Mouse (Mus musculus): ENCODE results near the gene Spem1.

The Spem1 gene

DNA sequence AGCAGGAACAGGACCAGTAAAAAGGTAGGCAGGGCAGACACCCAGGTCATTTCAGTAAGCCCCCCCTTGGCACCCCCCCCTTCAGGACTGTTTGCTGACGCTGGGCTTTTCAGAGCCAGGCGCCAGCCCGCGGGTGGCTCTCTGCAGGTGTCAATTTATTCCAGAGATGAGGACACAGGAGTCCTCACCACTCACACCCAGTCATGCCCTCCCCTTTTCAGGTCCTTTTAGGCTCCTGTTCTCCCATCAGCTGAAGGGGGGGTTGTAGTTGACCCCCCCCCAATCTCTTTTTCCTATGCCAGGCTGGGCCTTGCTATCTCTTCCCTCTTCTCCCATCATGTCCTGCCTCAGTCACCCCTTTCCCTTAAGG is 14.0 kb upstream of the Spem1 start:
- no peak for DNase-seq

DNA sequence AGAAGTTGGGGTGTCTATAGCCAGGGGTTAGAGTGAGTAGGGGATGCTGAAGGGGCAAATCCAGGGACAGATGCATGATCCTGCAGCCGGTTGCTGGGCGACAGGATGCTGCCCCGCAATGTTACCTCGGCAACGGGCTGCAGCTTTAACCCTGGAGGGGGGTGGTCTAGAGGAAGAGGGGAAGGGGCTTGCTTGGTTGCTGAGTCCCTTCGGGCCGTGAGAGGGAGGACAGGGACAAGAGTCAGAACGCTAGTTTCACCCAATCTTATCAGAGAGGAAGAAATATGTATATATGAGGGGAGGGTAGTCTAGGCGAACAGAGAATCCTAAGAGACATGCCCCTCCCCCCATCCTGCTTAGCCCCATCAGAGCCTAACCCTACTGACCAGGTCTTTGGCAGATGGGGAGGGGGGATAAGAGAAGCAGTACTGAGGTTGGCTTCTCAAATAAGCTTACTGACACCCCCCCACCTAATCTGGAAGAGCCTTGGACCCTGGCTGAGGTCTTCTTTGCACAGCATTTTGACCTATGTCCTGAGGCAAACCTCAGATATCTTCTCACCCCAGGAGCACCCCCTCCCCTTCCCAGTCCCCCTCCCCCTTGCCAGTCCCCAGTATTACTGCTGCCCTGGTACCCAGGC is 13.5 kb upstream of the Spem1 start:
- no peak for DNase-seq

DNA sequence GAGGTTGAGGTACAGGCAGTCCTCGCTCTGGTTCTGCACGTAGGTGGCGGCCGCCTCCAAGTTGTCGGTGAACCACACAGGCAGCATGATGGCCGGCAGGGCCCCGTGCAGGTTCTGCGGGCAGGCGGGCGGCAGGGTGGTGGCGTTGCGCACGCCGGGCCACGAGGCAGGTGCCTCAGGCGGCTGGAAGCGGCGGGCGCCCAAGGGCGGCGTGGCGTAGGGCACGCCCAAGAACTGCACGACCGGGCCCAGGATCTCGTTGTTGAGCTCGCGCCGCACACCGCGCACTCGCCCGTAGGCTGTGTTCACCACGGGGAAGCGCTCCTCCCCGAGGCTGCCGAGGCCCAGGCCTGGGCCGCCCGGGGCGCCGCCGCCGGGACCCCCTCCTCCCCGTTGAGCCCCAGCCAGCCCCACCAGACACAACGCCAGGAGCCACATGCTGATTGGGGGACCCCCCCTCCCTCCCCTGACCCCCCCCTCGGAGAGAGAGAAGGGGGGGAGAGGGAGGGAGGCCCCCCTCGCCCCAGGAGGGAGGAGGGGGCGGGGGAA is 12.1 kb upstream of the Spem1 start:
- no peak for DNase-seq

DNA sequence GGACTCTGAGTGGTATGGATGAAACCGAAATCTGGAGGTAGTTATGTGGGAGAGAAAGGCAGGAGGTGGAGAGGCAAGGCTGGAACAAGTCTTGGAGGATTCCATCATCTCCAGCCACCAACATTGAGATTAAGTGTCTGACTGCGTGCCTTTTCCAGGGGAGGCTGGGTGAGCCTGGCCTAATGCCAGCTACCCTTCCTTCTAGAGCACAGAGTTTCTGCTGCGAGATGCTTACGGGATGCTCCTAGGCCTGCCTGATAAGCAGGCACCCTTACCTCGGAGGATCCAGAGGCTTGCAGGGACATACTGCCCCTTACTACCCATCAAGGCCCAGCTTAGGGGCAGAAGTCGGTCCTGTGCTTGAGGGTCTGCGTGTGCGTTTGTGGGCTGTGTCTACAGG is 11.6 kb upstream of the Spem1 start:
- no peak for DNase-seq

DNA sequence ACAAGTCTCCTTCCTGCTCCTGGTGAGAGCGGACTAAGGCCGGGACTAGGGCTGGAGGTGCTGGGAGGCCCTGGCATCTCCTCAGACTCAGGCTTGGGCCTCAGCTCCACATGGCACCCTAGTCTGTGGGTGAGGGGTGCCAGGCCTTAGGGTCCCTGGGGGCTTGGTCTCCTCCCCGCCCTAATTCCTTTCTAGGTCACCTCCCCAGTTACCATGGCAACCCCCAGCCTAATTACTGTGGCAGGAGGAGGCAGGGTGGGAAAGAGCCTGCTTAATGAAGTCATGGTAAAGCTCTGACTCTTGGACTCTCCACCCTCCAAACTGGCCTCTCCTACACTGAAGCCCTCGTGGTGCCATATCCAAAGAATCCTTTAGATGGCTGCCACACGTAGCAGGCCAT is 6.9 kb upstream of the Spem1 start:
- DNase-seq, result no peak

DNA sequence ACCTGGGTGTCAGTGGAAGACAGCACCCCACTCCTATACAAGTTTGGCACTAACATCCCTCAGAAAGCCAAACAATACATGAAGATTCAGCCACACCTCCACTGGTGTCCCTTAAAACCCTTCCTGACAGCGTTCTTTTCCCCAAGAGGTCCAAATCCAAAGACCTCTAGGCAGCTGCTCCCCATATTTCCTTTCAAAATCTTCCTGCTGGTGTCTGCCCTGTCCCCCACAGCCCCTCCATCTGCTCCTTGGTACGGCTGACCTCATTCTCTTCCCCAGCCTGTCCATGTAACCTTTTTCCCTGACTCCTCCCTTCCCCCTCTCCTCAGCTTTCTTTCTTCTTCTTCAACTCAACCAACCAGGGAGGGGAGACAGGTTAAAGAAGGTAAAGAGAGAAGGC is 1.5 kb upstream of the Spem1 start:
- DNase-seq, result no peak

DNA sequence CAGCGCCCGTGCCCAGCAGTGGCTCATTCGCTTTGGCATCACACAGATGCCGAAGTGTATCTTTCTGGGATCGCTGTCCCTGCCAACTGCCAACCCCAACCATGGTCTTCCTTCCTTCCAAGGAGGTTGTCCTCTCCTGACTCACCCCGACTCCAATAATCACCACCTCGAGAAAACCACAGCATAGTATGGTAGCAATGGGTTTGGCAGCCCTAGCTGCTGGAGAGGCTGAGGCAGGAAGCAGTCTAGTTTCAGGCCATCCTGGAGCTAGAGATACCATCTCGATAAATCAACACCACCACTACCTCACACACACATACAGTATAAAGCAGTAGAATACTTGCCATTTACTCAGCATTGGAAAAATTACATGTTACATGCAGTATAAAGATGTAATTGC is 3.1 kb downstream of the Spem1 start:
- no peak for DNase-seq

DNA sequence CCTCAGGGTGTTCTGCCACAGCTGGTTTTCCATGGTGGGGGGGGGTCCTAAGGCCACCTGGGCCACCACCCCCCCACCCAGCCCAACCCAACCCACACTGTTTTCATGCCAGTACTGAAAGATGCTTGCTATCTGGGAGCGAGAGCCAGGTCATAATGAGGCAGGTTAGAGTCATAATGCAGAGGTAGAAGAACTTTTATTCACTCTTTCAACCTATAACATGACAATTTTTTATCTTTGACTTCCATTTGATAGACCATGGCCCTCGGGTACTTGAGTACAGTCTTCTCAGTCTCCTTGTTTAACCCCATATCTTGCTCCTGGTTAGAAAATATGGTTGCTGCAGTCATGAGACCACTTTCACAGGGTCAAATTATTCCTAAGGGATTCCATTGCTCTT is 3.6 kb downstream of the Spem1 start, which contains the start of gene Spem2:
Gene Spem2, minus strand, starts transcription at position 101 of the 400 bp plus-strand sequence.
- DNase-seq, result no peak

DNA sequence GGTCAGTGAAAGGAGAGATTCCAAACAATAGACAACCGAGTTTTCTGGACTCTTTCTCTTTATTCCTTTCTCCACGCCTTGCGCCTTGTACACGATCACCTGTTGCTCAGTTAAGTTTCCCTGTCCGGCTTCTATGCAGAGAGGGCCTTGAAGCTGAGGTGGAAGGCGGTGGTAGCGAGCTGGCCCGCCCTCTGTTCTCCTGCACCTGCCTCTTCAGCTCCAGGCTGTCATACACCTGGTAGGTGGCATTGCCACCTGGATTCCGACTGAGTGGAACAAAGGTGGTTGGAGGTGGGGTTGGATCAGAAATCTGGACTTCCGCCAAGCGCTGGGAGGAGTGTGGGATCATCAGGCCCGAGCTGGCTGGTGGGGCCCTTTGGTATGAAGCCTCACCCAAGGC is 5.5 kb downstream of the Spem1 start:
- DNase-seq, result no peak

DNA sequence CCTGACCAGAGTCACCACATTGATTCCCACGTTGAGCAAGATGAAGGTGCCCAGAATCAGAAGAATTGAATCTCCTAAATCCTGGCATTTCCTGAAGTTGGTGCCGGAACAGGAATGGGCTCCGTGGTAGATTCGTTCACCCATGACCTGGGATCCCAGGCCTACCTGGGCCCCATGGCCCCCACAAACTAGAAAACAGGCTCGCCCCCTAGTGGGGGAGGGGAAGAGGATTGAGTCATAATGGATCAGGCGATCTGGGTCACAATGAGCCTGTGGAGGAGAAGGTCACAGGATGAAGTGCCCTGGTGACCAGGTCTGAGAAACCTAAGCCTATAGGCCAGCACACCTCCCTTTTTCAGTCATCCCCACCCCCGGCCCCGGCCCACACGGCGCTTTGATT is 6.8 kb downstream of the Spem1 start, which contains the start of gene Gm39566:
Gene Gm39566, minus strand, starts transcription at position 144 of the 400 bp plus-strand sequence.
- no peak for DNase-seq

DNA sequence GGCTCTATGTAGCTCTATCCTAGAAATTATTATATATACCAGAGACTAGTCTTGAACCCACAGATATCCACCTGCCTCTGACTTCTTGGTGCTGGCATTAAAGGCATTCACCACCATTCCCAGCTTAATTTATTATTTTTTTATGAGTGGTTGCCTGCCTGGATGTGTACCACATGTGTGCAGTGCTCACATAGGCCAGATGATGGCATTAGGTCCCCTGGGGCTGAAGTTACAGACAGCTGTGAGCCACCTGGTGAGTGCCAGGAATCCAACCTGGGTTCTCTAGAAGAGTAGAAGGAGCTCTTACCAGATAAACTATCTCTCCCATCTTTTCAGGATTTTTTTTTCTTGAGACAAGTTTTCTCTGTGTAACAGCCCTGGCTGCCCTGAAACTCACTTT is 11.7 kb downstream of the Spem1 start:
- DNase-seq, result no peak

DNA sequence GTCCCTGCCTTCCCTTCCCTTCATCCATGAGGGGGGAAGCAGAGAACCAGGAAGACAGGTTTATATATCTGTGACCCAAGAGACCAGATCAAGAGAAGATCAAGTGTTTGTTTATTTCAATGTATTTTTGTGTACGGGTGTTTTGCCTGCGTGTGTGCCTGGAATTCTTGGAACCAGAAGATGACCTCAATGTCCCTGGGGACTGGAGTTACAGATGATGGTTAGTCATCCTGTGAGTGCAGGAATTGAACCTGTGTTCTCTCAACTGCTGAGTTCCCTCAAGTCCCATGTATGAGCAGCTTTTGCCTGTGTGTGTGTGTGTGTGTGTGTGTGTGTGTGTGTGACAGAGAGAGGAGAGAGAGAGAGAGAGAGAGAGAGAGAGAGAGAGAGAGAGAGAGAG is 14.3 kb downstream of the Spem1 start:
- no peak for DNase-seq

DNA sequence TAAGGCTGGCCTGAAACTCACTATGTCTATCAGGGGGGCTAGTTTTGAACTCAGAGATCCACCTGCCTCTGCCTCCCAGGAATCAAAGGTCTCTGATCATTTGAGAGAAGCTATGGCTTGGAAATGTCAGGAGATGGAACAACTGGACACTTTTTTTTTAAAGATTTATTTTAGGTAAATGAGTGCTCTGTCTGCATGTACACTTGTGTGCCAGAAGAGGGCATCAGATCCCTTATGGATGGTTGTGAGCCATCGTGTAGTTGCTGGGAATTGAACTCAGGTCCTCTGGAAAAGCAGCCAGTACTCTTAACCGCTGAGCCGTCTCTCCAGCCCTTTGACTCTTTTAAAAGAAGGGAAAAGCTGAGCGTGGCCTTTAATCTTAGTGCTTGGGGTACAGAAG is 15.6 kb downstream of the Spem1 start:
- no peak for DNase-seq

DNA sequence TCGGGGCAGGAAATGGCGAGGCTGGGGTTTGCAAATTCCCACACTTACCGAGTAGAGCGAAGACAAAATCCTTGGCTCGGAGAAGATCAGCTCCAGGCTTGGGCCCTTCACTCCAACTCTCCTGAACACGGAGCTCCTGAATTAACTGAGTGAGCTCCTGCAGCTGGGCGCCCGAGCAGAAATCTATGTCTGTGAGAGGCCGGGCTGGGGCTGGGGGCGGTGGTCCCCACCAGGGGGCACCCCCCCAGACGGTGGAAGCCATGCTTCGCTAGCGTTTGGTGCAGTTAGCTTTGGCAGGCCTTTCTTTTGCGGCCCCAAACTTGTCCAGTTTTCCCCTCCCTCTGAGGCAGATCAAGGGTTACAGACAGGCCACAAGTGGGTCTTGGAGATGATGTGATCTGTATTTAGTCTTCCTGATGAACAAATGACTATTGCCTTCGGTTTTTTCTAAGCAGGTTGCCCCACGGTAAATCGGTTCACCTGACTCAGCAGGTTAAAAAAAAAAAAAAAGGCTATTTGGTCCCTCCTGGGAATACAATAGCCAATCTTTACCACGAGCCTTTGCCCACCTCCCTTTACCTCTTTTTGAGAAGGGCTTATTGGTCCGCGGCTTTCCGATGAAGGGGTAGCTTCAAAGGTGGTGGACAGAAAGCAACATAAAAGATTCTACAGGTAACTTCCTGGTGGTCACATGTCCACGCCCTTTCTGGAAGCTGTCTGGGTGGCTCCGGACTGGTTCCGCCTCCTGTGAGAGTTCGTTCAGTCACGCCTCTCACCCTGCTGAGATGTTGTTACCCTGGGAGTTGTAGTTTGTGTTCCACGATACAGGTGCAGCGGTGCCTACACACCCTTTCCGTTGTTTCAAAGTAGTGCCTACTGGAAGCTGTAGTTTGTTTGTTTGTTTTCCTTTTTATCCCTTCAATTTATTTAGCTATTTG is 16.7 kb downstream of the Spem1 start, which contains the start of gene Tmem102:
Gene Tmem102, minus strand, starts transcription at position 653 of the 938 bp plus-strand sequence.
- DNase-seq, result peak; percentile 53

DNA sequence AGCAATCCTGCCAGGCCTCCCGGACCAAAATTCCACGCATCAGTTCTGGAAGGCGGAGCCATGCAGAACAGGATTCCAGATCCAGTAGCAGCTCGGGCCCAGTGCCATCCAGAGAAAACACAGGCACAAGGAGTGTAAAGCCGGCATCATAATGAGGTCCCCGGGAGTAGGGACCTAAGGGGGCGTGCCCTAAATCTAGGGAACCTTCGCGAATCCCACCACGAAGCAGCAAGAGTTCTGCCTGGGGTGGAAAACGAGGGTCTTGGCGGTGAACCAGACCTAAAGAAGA is 17.4 kb downstream of the Spem1 start:
- DNase-seq, result peak; percentile 27

DNA sequence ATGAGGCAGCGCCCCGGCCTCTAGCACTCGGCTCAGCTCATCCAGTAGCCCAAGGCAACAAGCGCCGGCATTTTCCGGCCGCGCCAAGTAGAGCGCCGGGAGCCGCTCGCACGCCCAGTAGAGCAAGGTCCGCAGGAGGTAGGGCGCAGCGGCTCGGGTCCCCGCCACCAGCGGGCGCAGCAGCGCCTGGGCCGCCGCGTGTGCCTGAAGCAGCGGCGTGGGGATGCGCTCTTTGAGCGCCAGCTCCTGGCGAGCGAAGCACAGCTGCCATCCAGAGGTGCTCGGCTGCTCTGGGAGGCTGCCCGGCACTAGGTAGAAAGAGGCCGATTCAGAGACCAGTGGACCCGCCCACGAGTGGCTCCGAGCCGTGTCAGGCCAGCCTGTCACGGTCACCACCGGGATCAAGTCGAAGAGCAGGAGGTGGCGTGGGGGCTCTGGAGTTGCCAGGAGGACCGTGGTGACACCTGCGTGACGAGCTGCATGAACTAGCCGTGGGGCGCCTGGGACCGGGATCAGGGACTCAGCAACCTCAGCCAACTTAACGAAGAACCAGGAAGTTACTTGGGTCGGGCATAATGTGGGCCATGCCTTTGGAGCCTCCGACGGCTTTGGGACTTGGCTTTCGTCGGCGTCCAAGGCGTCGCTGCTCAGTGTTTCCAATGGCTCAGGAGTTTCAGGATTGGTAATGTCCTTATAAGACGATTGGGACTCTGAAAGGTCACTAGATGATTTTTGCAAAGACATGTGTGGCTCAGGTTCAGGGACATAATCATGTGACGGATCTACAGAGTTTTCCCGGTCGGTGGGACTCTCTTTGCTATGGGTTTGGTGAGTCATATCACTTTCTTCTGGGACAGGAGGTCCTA is 18.0 kb downstream of the Spem1 start:
- peak; percentile 78 for DNase-seq

DNA sequence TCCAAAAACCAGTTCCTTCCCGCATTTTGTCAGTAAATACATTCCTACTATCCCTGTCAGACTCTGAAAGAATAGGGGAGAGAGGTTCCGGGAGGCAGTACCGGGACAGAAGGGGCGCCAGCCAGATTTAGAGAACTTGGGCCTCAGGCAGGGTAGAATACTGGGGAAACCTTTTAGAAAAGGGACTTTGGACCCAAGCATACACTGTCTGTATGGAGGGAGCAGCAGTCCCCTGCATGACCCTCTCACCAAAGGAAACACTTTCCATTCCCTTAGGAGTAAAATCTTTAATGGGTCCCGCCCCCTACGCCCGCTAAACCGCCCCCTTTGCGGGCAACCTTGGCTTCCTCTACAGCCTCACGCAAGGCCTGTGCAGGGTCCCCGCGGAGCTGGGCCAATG is 18.7 kb downstream of the Spem1 start:
- DNase-seq, result no peak

DNA sequence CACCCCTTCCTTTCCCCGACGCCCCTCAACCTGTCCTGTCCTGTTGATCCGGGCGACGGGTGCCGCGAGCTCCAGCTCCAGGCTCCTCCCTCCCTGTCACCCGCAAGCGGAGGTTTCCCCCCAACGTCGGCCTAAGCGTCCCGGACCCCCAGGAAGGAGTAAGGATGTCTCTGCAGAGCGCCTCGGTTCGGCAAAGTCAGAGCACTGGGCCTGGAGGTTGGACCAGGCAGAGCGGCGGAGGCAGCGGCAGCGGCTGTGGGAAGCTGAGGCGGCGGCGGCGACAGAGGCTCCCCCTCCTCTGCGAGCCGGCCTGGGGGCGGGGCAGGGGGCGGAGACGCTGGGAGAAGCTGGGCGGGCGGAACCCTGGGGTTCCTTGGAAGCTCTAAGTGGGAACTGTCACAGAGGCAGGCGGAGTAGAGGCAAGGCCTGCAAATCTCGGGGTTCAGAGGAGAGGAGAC is 19.3 kb downstream of the Spem1 start:
- peak; percentile 90 for DNase-seq

DNA sequence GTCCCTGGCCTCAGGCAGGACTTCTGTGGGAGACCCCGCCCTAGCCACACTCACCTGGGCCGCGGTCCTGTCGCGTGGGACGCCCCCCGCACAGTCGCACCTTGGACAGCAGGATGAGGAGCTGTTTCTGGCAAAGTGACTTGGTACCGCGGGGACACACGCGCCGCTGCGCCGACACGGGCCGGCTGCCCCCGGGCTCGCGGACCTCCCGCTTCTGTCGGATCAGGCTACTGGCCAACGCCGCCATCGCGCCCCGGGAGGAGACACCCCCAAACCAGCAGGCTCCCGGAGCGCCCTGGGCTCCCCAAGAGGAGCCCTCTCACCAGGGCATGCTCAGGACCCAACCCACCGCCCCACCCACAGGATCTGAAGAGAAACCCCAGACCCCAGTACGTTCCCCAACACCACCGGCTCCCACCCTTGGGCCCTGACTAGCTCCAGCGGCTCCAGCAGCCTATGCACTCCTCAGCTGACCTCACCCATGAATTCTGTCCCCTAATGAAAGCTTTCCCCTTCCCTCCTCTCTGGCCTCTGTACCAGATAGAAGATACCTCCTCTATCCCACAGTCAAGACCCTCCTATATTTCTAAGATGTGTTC is 20.5 kb downstream of the Spem1 start, which contains the start of gene Fgf11:
Gene Fgf11, minus strand, starts transcription at position 479 of the 599 bp plus-strand sequence.
- DNase-seq, result no peak

DNA sequence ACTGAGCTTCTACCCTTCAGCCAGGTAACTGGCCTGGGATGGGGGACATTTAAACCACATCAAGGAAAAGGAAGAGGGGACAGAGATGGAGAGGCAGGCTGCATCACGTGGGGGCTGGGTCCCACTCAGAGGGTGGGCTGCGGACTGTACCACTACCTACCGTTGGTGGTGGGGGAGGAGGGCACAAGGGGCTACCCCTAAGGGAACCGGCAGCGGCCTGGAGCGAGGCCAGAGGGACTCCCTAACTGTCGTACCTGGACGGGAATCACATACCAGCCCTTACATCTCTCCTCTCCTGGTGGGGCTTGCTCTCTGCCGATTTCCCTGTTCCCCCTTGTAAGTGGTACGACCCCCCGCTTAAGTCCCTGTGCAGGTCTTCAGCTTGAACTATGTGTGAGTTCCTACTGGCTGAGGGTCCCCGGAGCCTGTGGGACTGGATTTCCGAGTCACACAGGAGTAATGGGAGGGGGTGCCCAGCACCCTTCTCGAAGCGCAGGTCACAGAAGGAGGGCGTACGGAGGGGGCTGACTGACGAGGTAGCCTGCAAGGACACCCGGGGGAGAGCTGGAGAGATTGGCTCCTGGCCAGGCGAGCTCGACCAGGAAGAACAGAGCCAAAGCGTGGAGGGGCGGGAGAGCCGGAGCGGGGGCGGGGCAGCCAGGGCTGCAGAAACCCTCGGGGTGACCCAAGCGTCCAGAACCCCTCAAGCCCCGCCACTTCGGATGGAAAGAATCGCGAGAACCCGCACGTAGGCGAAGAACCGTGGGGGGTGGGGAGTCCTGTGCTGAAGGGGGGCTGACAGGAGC is 21.4 kb downstream of the Spem1 start:
- peak; percentile 67 for DNase-seq

DNA sequence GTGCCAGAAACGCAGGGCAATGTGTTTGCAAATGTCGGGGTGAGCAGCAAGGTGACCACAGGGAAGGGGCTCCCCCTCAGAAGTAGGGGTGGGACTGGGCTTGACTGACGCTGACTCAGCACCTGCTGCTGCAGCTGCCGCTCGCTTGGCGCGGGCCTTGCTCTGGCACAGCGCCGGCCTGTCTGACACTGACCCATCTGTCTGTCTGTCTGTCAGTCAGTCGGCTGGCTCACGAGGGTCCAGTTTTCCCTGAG is 21.9 kb downstream of the Spem1 start:
- DNase-seq, result no peak
